Mouse (Mus musculus) cerebellum, adult 11 months (tissue): ENCODE measurements at regions not wholly inside any gene's neighbourhood (a gene's known extent, or its start where the extent isn't known, plus 50 kb on each side); places are given as distances from the start of the nearest gene placed in this dataset.

Experiments used
- DNase-seq: peaks from one replicate; pipeline ENCODE4 v3.0.0; 2022

- no peak for DNase-seq
Measured at GRCm38 (mm10) chr6:100379792-100380191, 92.5 kb upstream of the Rybp start.

GRCm38 (mm10) chr6:100378533-100378874, 91.2 kb upstream of the Rybp start:
- DNase-seq, result no peak

DNA sequence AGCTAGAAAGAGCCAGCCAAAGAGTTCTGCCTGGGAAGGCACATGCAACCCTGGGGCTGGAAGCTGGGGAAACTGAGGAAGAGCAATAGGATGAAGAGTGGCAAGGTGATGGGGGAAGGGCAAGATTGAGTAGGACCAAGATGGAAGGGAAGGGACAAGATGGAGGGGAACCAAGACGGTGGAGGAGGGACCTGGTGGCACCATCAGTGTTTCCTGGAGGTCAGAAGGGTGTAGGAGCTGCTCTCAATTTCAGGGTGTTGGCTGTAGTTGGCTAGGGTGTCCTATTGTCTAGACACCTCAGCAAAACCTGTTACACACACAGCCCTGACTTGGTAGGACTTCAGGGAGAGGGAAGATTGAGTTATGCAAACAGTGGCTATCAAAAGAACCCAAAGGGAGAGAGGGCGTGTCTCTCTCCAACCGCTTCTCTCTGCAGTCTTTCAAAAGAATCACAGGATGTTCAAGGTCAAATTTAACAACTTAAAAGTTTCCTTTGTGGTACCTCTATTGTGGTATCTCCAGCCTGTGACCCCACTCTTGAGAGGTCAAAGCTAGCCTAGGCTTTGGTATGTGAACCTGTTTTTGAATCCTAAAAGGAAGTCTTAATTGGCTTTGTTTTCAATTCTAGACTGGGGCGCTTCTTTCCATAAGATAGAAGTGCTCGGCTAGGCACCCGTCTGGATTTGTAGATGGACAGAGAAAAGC, 90.7 kb upstream of the Rybp start:
- no peak for DNase-seq

- no peak for DNase-seq
Measured at GRCm38 (mm10) chr6:100376656-100377055, 89.4 kb upstream of the Rybp start.

GRCm38 (mm10) chr6:100370828-100371227, 83.5 kb upstream of the Rybp start:
- DNase-seq, result no peak

DNA sequence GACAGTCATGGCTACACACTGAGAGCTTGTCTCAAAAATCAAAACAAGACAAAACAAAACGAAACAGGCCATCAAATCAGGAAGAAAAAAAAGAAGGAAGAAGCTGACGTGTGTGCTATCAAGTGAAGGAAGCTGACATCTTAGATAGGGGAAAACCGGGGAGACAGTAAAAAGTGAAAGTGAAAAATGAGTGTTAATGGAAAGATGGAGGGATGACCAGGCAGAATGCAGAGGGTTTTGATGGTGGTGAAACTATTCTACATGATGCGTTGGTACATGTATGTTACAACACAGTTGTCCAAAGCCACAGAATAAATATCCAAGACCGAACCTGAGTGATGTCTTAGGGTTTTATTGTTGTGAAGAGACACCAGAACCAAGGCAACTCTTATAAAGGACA, 83.1 kb upstream of the Rybp start:
- no peak for DNase-seq

- DNase-seq, result no peak
Measured at GRCm38 (mm10) chr6:100366231-100366630, 78.9 kb upstream of the Rybp start.

- no peak for DNase-seq
Measured at GRCm38 (mm10) chr6:100365791-100366190, 78.5 kb upstream of the Rybp start.

- no peak for DNase-seq
Measured at GRCm38 (mm10) chr6:100363683-100364082, 76.4 kb upstream of the Rybp start.

- DNase-seq, result no peak
Measured at GRCm38 (mm10) chr6:100356617-100357399, 69.5 kb upstream of the Rybp start.

GRCm38 (mm10) chr6:100355858-100356257, 68.6 kb upstream of the Rybp start:
- DNase-seq, result no peak

DNA sequence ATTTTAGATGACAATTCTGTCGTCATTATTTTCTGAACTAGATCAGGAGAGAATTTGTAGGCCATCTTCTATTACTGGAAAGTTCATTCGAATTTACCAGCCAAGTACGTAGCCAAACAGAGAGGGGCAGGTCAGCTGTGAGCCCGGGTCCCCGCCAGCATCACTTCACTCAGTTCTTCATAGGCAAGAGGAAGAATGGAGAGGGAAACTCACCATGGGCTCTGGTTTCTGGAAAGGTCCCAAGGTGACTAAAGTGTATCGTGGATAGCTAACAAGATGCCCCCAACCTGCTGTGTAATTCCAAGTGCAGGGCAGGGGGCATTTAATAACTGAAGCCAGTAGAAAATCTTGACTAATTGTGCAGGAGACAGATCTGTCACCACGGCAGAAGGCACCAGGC, 60.2 kb upstream of the Rybp start:
- DNase-seq, result no peak

DNA sequence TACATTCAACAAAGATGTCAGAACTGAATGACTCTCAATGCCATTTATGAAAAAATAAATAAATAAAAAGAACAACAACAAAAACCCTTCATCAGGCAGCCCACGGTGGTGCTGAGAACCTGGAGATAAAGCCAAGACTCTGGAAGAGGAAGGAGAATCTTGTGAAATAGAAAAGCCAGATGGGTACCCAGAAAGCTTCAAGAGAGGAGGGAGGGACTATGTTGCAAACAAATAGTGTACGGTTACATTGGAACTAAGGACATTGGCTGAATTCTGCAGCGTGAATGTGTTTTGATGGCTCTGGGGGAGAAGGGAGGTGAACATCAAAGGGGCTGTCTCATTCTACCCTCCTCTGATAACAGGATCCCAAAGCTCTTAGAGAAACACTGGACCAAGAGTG, 57.8 kb upstream of the Rybp start:
- DNase-seq, result no peak

DNA sequence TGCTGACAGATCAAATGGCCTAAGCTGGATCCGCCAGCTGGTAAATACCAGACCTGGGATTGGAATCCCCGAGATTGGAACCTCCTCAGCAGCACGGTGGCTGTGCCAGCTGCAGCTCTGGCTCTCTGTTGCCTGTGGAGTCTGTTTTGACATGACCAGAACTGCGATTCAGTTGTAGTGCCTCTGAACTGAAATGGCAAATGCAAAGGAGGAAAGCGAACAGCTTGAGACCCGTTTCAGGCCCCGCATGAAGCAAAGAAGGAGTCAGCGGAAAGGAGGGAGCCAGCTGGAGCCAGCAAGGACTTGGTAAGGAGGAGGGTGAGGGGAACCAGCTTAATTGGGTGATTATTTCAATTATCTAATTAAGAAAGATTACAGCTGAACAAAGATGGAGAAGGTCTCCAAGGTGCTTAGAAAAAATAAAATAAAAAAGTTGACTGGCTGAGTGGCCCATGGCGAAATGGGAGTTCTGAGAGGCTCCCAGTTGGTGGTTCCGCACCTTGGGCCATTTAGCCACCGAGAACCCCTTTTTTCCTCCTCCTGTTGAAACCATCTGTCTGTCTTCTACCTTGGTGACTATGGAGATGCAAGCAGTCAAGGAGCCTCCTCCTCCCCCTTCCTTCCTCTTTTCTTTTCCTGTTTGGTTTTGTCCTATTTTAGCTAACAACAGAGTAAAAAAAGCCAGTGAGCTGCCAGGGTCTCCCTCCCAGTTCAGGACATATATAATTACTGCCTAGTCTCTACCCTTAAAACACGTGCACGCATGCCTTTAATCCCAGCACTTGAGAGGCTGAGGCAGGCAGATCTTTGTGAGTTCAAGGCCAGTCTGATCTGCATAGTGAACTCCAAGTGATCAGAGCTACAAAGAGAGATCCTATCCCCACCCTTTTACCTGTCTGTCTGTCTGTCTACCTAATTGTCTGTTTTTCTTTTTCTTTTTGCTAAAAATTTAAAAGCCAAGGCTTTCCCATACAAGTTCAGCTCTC, 54.3 kb upstream of the Rybp start:
- DNase-seq, result no peak

- DNase-seq, result no peak
Measured at GRCm38 (mm10) chr6:100338291-100338690, 51.0 kb upstream of the Rybp start.
